In genomic region chr11:70212896-70213295, GRCm38 (mm10) we compare ENCODE assay signal across 8 mouse cellular contexts. TPM values are rescaled to one million over a fixed set of nuclear protein-coding genes. Genes with fewer than 3 reads are reported as not detected.
DNase-seq lines count a peak whose midpoint lies in the region; ATAC-seq lines count a peak whose summit lies in the region.

No protein-coding gene starts in this region.

- H3K36me3 ChIP-seq in embryonic facial prominence, embryonic 10.5 days (replicated peaks): peaks cover 11% of the 10 kb centered on the region
- H3K36me3 ChIP-seq in stomach, embryonic 15.5 days: no peaks in the 10 kb centered on the region

- H3K9ac ChIP-seq in stomach, embryonic 15.5 days: no peak overlapping the region

- H3K4me2 ChIP-seq in stomach, embryonic 15.5 days: peak overlapping the region; percentile 67; the same call in 1 of the 2 replicates

- peak; percentile 53; the same call in 1 of the 2 replicates for ATAC-seq in frontal cortex, adult (ENCODE audit: low TSS enrichment)
- peak; percentile 54; the same call in 1 of the 2 replicates for ATAC-seq in stomach, embryonic 15.5 days (ENCODE audit: insufficient read depth, low FRiP score, low read depth)

- H3K27ac ChIP-seq in embryonic facial prominence, embryonic 10.5 days (replicated peaks): no peak overlapping the region
- no peak overlapping the region for H3K27ac ChIP-seq in stomach, embryonic 15.5 days

- peaks cover 22% of the 10 kb centered on the region for H3K4me1 ChIP-seq in embryonic facial prominence, embryonic 10.5 days
- peaks cover 17% of the 10 kb centered on the region for H3K4me1 ChIP-seq in stomach, embryonic 15.5 days

- peaks cover 63% of the 10 kb centered on the region for H3K27me3 ChIP-seq in embryonic facial prominence, embryonic 10.5 days (replicated peaks; ENCODE audit: low read depth, poor library complexity, severe bottlenecking)
- H3K27me3 ChIP-seq in stomach, embryonic 15.5 days (replicated peaks): peaks cover 31% of the 10 kb centered on the region

- no peak for DNase-seq in frontal cortex, postnatal 25 days (ENCODE audit: low spot score in 2 of 2)
- DNase-seq in 3134 (ENCODE audit: extremely low read depth, insufficient read length, low spot score) (peak; percentile 65), ZHBTc4 (ENCODE audit: low read depth, low spot score) (peak; percentile 68)
- DNase-seq in embryonic facial prominence, embryonic 10.5 days (ENCODE audit: low spot score): peak; percentile 59
- peak; percentile 89 to 90 for DNase-seq in kidney, adult 8-10 months
- peak; percentile 80 to 86 for DNase-seq in lung, adult 18-20 months

- no peak overlapping the region for H3K4me3 ChIP-seq in embryonic facial prominence, embryonic 10.5 days
- H3K4me3 ChIP-seq in stomach, embryonic 15.5 days (replicated peaks): no peak overlapping the region

- H3K9me3 ChIP-seq in embryonic facial prominence, embryonic 10.5 days: no peaks in the 10 kb centered on the region
- H3K9me3 ChIP-seq in stomach, embryonic 15.5 days: no peaks in the 10 kb centered on the region

- WGBS in embryonic facial prominence, embryonic 10.5 days: 16% methylated on average over 9 of the region's 9 CpGs
- WGBS in stomach, embryonic 15.5 days: 11% methylated on average over 9 of the region's 9 CpGs

RNA-seq across cellular contexts. Expression of gene Slc16a11, which starts 0.3 kb away (rescaled TPM):
- polyA plus RNA-seq in embryonic facial prominence, embryonic 10.5 days (2016; fragmentation: Nextera tagmentation; extraction: Ambion mirVana): 0.72 and 1.2 TPM in 2 replicates
- 1.4 and 2.4 TPM in 2 replicates for polyA plus RNA-seq in stomach, embryonic 15.5 days (2015; fragmentation: Nextera tagmentation; extraction: Ambion mirVana)

RNA-seq across cellular contexts. Expression of gene Slc16a13, which starts 8.0 kb away (rescaled TPM):
- 11.6 and 11.7 TPM in 2 replicates for polyA plus RNA-seq in embryonic facial prominence, embryonic 10.5 days (2016; fragmentation: Nextera tagmentation; extraction: Ambion mirVana)
- 6.9 and 9.8 TPM in 2 replicates for polyA plus RNA-seq in stomach, embryonic 15.5 days (2015; fragmentation: Nextera tagmentation; extraction: Ambion mirVana)

RNA-seq across cellular contexts. Expression of gene Bcl6b, which starts 16.7 kb away (rescaled TPM):
- polyA plus RNA-seq in embryonic facial prominence, embryonic 10.5 days (2016; fragmentation: Nextera tagmentation; extraction: Ambion mirVana): 5.0 and 7.2 TPM in 2 replicates
- polyA plus RNA-seq in stomach, embryonic 15.5 days (2015; fragmentation: Nextera tagmentation; extraction: Ambion mirVana): 10.9 and 13.6 TPM in 2 replicates

RNA-seq across cellular contexts. Expression of gene 0610010K14Rik, which starts 24.8 kb away (rescaled TPM):
- 210 and 215 TPM in 2 replicates for polyA plus RNA-seq in embryonic facial prominence, embryonic 10.5 days (2016; fragmentation: Nextera tagmentation; extraction: Ambion mirVana)
- polyA plus RNA-seq in stomach, embryonic 15.5 days (2015; fragmentation: Nextera tagmentation; extraction: Ambion mirVana): 141 and 144 TPM in 2 replicates

RNA-seq across cellular contexts. Expression of gene Gm21988, which starts 26.7 kb away (rescaled TPM):
- polyA plus RNA-seq in embryonic facial prominence, embryonic 10.5 days (2016; fragmentation: Nextera tagmentation; extraction: Ambion mirVana): 7.9 and 10.7 TPM in 2 replicates
- 8.7 and 11.0 TPM in 2 replicates for polyA plus RNA-seq in stomach, embryonic 15.5 days (2015; fragmentation: Nextera tagmentation; extraction: Ambion mirVana)

Comparison
In these comparisons a context has a peak if more than half of its experiments do, and no peak if none do; other contexts are left out.
1. DNase-seq: peak in 3134 (single experiment), ZHBTc4 (single experiment), embryonic facial prominence, embryonic 10.5 days (single experiment), kidney, adult 8-10 months (2 of 2) and lung, adult 18-20 months (2 of 2); none in frontal cortex, postnatal 25 days (0 of 2).